Mouse (Mus musculus): ENCODE results near the gene Gm44965. TPM values are rescaled to one million over a fixed set of nuclear protein-coding genes. Genes with fewer than 3 reads are reported as not detected.

Gene Gm44965
- polyA plus RNA-seq, 2 experiments = not detected

DNA sequence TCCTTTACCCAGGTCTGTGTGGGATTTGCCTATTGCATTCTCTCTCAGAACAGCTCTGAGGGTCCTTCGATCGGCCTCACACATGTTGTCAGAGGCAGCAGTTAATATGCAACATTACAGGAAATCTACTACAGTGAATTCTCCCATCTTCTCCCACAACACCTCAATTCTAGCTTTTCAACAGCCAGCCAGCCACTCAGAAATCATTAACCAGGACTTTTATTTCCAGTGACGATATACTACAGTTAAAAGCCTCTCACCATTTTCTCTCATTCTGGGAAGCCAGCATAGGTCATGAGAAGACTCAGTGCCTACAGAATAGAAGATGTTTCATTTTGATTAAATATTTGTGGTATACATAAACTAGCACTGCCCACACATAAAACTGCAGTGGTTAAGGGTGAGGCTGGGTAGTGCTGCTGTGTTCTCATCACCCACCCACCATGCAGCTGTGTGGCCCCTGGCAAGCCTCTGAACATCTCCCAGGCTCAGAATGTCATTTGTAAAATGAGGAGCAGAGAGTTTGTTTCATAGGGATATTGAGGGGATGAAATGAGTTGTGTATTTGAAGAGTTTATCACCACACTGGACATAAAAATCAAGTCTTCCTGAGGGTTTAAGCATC is 2.4 kb upstream of the Gm44965 start:
- Histone ChIP-seq H3K9me3 (ENCODE audit: control insufficient read depth, low read length) (no peaks in the 10 kb centered on the region), H3K27ac (no peak overlapping the region), H3K9ac (replicated peaks) (no peak overlapping the region), H3K36me3 (replicated peaks; ENCODE audit: control insufficient read depth, insufficient read depth, low read depth) (no peaks in the 10 kb centered on the region), H3K4me1 (replicated peaks; ENCODE audit: control insufficient read depth in 2 of 2, insufficient read depth in 2 of 2, low read length in 1 of 2) (0 out of 4 replicates have a peak, but pooled peaks cover 0 to 2% of the 10 kb centered on the region in 2 experiments), H3K4me3 (ENCODE audit: insufficient read depth in 1 of 2, low read depth in 2 of 2, low read length in 2 of 2) (no peak overlapping the region), H3K27me3 (ENCODE audit: control insufficient read depth, insufficient read depth, low read length) (no peaks in the 10 kb centered on the region), H3K4me2 (ENCODE audit: low read depth) (no peak overlapping the region)
- 67% methylated on average over 3 of the region's 3 CpGs for WGBS (ENCODE audit: insufficient replicate concordance)
- no peak for TF ChIP-seq CTCF (IDR thresholded peaks at IDR 0.05; ENCODE audit: low read depth)
- TF ChIP-seq EP300 (IDR thresholded peaks at IDR 0.05; ENCODE audit: low read depth) = no peak
- ATAC-seq (ENCODE audit: insufficient read depth) (no peak), DNase-seq (ENCODE audit: low read depth in 3 of 3, low spot score in 3 of 3) (no peak)

DNA sequence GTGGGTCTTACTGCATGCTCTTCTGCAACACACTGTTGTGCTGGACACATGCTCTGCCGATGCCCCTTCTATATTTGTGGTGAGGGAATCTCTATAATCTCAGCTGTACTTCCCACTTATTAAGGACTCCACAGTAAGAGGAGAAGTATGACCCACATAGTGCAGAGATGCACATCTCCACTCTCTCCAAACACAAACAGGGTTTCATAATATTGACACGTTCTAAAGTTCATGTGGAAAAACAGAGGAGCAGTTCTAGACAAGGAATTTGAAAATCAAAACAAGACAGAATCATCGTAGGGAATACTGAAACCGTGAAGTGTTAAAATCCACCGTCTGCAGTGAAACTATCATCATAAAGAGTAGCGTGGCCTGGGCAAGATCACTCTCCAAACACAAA is 1.9 kb upstream of the Gm44965 start:
- no peaks in the 10 kb centered on the region; the same call in 1 of the 2 replicates for H3K9me3 ChIP-seq (ENCODE audit: control insufficient read depth, low read length)
- H3K4me3 ChIP-seq (ENCODE audit: insufficient read depth in 1 of 2, low read depth in 2 of 2, low read length in 2 of 2) = no peak overlapping the region
- no peaks in the 10 kb centered on the region for H3K27me3 ChIP-seq (ENCODE audit: control insufficient read depth, insufficient read depth, low read length)
- DNase-seq (ENCODE audit: low read depth in 3 of 3, low spot score in 3 of 3) = no peak
- H3K9ac ChIP-seq (replicated peaks) = no peak overlapping the region
- no peak for ATAC-seq (ENCODE audit: insufficient read depth)
- H3K4me1 ChIP-seq (replicated peaks; ENCODE audit: control insufficient read depth in 2 of 2, insufficient read depth in 2 of 2, low read length in 1 of 2) = 0 out of 4 replicates have a peak, but pooled peaks cover 0 to 2% of the 10 kb centered on the region in 2 experiments
- H3K4me2 ChIP-seq (ENCODE audit: low read depth) = no peak overlapping the region
- H3K27ac ChIP-seq = no peak overlapping the region
- 52% methylated on average over 6 of the region's 6 CpGs for WGBS (ENCODE audit: insufficient replicate concordance)
- no peaks in the 10 kb centered on the region for H3K36me3 ChIP-seq (replicated peaks; ENCODE audit: control insufficient read depth, insufficient read depth, low read depth)
- TF ChIP-seq EP300 (IDR thresholded peaks at IDR 0.05; ENCODE audit: low read depth) (no peak), CTCF (IDR thresholded peaks at IDR 0.05; ENCODE audit: low read depth) (no peak)

DNA sequence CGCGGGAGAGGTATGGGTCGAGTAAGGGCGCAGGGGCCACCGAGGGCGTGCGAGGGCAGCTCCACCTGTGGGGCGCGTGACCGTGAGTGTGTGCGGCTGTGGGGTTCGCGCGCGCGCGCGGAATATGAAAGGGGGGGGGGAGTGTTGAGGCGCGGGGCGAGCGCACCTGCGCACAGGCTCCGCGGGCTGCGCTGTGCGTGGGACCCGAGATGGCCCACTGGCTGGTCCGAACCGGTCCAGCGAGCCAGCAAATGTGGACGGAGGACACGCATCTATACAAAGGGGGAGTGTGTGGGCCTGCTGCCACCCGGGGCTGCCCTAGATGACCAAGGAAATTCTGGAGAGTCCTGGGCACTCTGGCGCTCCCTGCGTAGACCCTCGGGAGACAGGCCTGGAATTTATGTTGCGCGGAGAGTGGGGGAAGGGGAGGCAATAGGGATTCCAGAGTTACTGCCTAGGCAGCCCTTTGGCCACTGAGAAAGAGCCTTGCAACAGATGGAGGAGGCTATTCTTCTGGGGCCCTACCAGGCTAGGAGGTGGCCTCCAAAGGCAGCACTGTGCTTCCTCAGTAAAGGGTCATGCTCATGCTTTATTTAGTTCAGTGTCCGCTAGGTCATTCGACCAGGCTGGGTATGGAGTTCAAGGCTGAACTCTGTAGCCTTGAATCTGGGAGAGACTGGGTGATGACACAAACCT is 450 bp downstream of the Gm44965 start:
- WGBS (ENCODE audit: insufficient replicate concordance) = 1% methylated on average over 39 of the region's 41 CpGs
- Histone ChIP-seq H3K4me3 (ENCODE audit: insufficient read depth in 1 of 2, low read depth in 2 of 2, low read length in 2 of 2) (peak overlapping the region; percentile 61 to 62), H3K36me3 (replicated peaks; ENCODE audit: control insufficient read depth, insufficient read depth, low read depth) (no peaks in the 10 kb centered on the region; the same call in 1 of the 2 replicates), H3K9ac (replicated peaks) (peak overlapping the region; percentile 56), H3K4me2 (ENCODE audit: low read depth) (peak overlapping the region; percentile 66), H3K4me1 (replicated peaks; ENCODE audit: control insufficient read depth in 2 of 2, insufficient read depth in 2 of 2, low read length in 1 of 2) (0 out of 4 replicates have a peak, but pooled peaks cover 0 to 3% of the 10 kb centered on the region in 2 experiments), H3K27me3 (ENCODE audit: control insufficient read depth, insufficient read depth, low read length) (no peaks in the 10 kb centered on the region), H3K27ac (no peak overlapping the region), H3K9me3 (ENCODE audit: control insufficient read depth, low read length) (no peaks in the 10 kb centered on the region; the same call in 1 of the 2 replicates)
- no peak for TF ChIP-seq CTCF (IDR thresholded peaks at IDR 0.05; ENCODE audit: low read depth)
- TF ChIP-seq EP300 (IDR thresholded peaks at IDR 0.05; ENCODE audit: low read depth) = no peak
- DNase-seq (ENCODE audit: low read depth in 3 of 3, low spot score in 3 of 3) (no peak), ATAC-seq (ENCODE audit: insufficient read depth) (peak; percentile 40)

DNA sequence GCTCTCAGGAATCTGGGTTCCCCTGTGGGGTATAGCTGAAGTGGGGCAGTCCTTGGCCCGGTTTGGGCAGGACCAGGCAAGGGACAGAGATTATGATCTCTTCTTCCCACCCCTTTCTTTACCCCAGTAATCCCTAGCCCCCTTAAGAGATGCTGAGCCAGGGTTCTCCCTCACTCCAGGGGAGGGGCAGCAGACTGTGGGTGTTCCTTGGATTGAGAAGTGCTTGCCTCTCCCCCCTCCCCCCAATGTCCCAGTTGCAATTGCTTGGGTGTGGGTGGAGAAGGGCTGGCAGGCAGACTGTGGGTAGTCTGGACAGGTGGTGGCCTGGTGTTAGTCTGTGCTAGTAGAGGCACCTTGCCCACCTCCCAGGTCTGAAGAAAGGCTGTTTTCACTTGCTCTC is 1.5 kb downstream of the Gm44965 start:
- H3K9me3 ChIP-seq (ENCODE audit: control insufficient read depth, low read length) = no peaks in the 10 kb centered on the region; the same call in 1 of the 2 replicates
- H3K9ac ChIP-seq (replicated peaks) = no peak overlapping the region
- no peaks in the 10 kb centered on the region for H3K27me3 ChIP-seq (ENCODE audit: control insufficient read depth, insufficient read depth, low read length)
- H3K36me3 ChIP-seq (replicated peaks; ENCODE audit: control insufficient read depth, insufficient read depth, low read depth) = no peaks in the 10 kb centered on the region; the same call in 1 of the 2 replicates
- no peak for DNase-seq (ENCODE audit: low read depth in 3 of 3, low spot score in 3 of 3)
- H3K4me2 ChIP-seq (ENCODE audit: low read depth) = peak overlapping the region; percentile 66
- no peak overlapping the region; a peak in 1 of 4 replicates for H3K4me3 ChIP-seq (ENCODE audit: insufficient read depth in 1 of 2, low read depth in 2 of 2, low read length in 2 of 2)
- H3K4me1 ChIP-seq (replicated peaks; ENCODE audit: control insufficient read depth in 2 of 2, insufficient read depth in 2 of 2, low read length in 1 of 2) = 0 out of 4 replicates have a peak, but pooled peaks cover 0 to 3% of the 10 kb centered on the region in 2 experiments
- ATAC-seq (ENCODE audit: insufficient read depth) = no peak
- WGBS (ENCODE audit: insufficient replicate concordance) = 27% methylated on average over 1 of the region's 1 CpGs
- no peak overlapping the region for H3K27ac ChIP-seq
- TF ChIP-seq EP300 (IDR thresholded peaks at IDR 0.05; ENCODE audit: low read depth) (no peak), CTCF (IDR thresholded peaks at IDR 0.05; ENCODE audit: low read depth) (no peak)
